Mouse (Mus musculus) lung, postnatal 0 days (tissue): ENCODE data around the gene Gnai1. TPM values are rescaled to one million over a fixed set of nuclear protein-coding genes. Genes with fewer than 3 reads are reported as not detected.

ENCODE experiments used
- ATAC-seq: fragments of 200-750 bp; cut with Nextera tagmentation; 2 replicates; pipeline ENCODE4 v1.8.0; 2017; ENCODE audit warnings: moderate library complexity
- DNase-seq: peaks from one replicate; pipeline ENCODE4 v3.0.0-alpha.2; 2016; ENCODE audit warnings: low spot score
- H3K27ac ChIP-seq: fragments of 300-500 bp; sonication (generic); 2 replicates; pipeline ENCODE4 v1.5.1; 2014; ENCODE audit warnings: antibody characterized with exemption, mild to moderate bottlenecking, low read length, mixed read lengths
- H3K27me3 ChIP-seq: fragments of 300-500 bp; sonication (generic); replicated peaks from 2 replicates; pipeline ENCODE4 v1.6.1; 2014; ENCODE audit warnings: low read length, mixed read lengths; ENCODE audit not compliant: insufficient read depth
- H3K36me3 ChIP-seq: fragments of 300-500 bp; sonication (generic); 2 replicates; pipeline ENCODE4 v1.6.1; 2014; ENCODE audit warnings: low read length, mixed read lengths; ENCODE audit not compliant: insufficient read depth
- H3K4me1 ChIP-seq: fragments of 300-500 bp; sonication (generic); 2 replicates; pipeline ENCODE4 v1.6.1; 2014; ENCODE audit warnings: antibody characterized with exemption, low read depth, low read length, mixed read lengths; ENCODE audit not compliant: insufficient read depth
- H3K4me2 ChIP-seq: fragments of 300-500 bp; sonication (generic); replicated peaks from 2 replicates; pipeline ENCODE4 v1.6.1; 2014; ENCODE audit warnings: low read depth, mild to moderate bottlenecking, low read length, moderate library complexity, mixed read lengths
- H3K4me3 ChIP-seq: fragments of 300-500 bp; sonication (generic); 2 replicates; pipeline ENCODE4 v1.5.1; 2014; ENCODE audit warnings: low read depth, low read length
- H3K9ac ChIP-seq: fragments of 300-500 bp; sonication (generic); replicated peaks from 2 replicates; pipeline ENCODE4 v1.6.1; 2014; ENCODE audit warnings: low read depth, mild to moderate bottlenecking
- H3K9me3 ChIP-seq: fragments of 300-500 bp; sonication (generic); 2 replicates; pipeline ENCODE4 v1.6.1; 2016; ENCODE audit warnings: low read length, mixed read lengths
- CTCF ChIP-seq: IDR thresholded peaks from 2 replicates; pipeline ENCODE4 v1.5.1; 2016; ENCODE audit warnings: antibody characterized with exemption, mild to moderate bottlenecking
- EP300 ChIP-seq: IDR thresholded peaks from 2 replicates; pipeline ENCODE4 v1.6.1; 2016; ENCODE audit warnings: antibody characterized with exemption, mild to moderate bottlenecking, control low read depth
- WGBS: fragments of 180-500 bp; shearing (Covaris S2); extraction: QIAGEN DNeasy Blood & Tissue Kit; methylation state at CpG from one replicate; pipeline ENCODE4 v1.1.7; 2014; 5-methylcytosine and 5-hydroxymethylcytosine counted together
- polyA plus RNA-seq: library from polyadenylated mRNA; unstranded; fragments of >200 nt; fragmentation: Nextera tagmentation; extraction: Ambion mirVana; gene quantifications from 2 replicates; pipeline ENCODE4 v1.2.1, GENCODE M21; 2015

Gnai1 gene
- polyA plus RNA-seq, 1 experiment from 2014 or later: 25.4 TPM

DNA sequence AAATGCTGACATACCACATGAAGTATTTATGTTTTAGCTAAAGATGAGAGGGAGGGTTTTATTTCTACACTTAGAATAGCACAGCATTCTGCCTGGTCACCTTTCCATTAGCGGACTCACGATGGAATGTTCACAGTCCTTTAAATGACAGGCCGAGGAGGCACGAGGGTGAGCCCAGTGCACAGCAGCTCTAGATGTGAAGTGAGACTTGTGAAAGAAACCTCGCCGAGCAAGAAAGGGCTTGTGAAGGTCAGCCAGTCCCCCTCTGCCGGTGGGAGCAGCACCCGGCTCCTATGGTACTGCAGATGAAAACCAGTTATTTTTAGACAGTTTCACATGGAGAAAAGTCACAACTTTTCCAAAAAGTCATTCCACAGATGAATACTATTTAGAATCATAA, 29.4 kb downstream of the Gnai1 start:
- no peak overlapping the region for H3K27ac ChIP-seq

DNA sequence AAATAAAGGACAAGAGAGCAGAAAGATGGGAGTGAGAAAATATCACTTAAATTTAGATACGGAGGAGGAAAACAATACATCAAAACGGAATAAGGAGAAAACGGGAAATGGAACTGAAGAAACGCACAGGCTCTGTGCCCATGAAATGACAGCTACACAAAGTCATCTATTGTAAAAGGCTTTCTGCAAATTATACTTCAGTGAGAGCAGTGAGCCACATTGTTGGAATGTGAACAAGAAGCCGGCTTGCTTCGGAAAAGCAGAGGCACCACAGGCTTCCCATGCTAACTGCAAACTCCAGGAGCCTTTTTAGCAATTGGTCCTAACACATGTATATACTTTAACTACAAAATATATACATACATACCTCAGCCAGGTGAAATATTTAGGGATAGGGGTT, 34.0 kb downstream of the Gnai1 start:
- DNase-seq: no peak
- 83% methylated on average over 6 of the region's 6 CpGs for WGBS
- Histone ChIP-seq H3K4me3 (no peak overlapping the region), H3K9me3 (no peaks in the 10 kb centered on the region), H3K9ac (no peak overlapping the region), H3K27ac (no peak overlapping the region), H3K27me3 (no peaks in the 10 kb centered on the region), H3K36me3 (no peaks in the 10 kb centered on the region), H3K4me1 (no peaks in the 10 kb centered on the region), H3K4me2 (no peak overlapping the region)
- no peak for TF ChIP-seq EP300
- TF ChIP-seq CTCF: no peak
- no peak for ATAC-seq

More for the DNA sequence above, 29.4 kb downstream of the Gnai1 start:
- ATAC-seq (peak; percentile 26; the same call in 1 of the 2 replicates), DNase-seq (peak; percentile 18)
- TF ChIP-seq EP300 (no peak), CTCF (no peak)
- H3K4me2 ChIP-seq: no peak overlapping the region
- no peaks in the 10 kb centered on the region for H3K36me3 ChIP-seq
- 24% methylated on average over 8 of the region's 8 CpGs for WGBS
- no peaks in the 10 kb centered on the region for H3K4me1 ChIP-seq
- H3K27me3 ChIP-seq: no peaks in the 10 kb centered on the region
- no peaks in the 10 kb centered on the region for H3K9me3 ChIP-seq
- H3K4me3 ChIP-seq: no peak overlapping the region
- H3K9ac ChIP-seq: no peak overlapping the region

- Histone ChIP-seq H3K4me1 (no peaks in the 10 kb centered on the region), H3K36me3 (no peaks in the 10 kb centered on the region), H3K4me2 (no peak overlapping the region), H3K9ac (no peak overlapping the region), H3K27ac (no peak overlapping the region), H3K4me3 (no peak overlapping the region), H3K9me3 (no peaks in the 10 kb centered on the region), H3K27me3 (no peaks in the 10 kb centered on the region)
- no peak for TF ChIP-seq EP300
- no peak for TF ChIP-seq CTCF
- 92% methylated on average over 9 of the region's 9 CpGs for WGBS
- no peak for ATAC-seq
- no peak for DNase-seq
Measured at GRCm38 (mm10) chr5:18323534-18323933, 36.6 kb downstream of the Gnai1 start.

DNA sequence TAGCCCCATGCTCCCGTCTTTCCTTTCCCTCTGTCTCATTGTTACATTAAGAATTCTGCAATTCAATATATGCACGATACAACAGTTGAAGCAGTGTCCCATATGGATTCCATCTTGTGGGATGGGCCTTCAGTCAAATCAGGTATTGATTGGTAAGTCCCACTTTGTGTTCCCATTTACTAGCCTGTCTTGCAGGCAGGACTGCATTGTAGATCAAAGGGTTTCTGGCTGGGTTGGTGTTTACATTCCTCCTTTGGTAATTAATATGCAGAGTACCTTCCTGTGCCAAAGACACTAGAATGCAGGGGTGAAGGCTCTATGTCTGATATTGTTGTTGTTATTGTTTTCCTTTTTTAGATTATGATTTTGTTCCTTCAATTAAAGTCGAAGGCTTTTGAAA, 38.5 kb downstream of the Gnai1 start:
- Histone ChIP-seq H3K4me3 (no peak overlapping the region), H3K9me3 (no peaks in the 10 kb centered on the region), H3K4me2 (no peak overlapping the region), H3K4me1 (no peaks in the 10 kb centered on the region), H3K9ac (no peak overlapping the region), H3K27ac (no peak overlapping the region), H3K36me3 (no peaks in the 10 kb centered on the region), H3K27me3 (no peaks in the 10 kb centered on the region)
- no peak for TF ChIP-seq CTCF
- TF ChIP-seq EP300: no peak
- 85% methylated on average over 3 of the region's 3 CpGs for WGBS
- ATAC-seq (no peak), DNase-seq (no peak)

DNA sequence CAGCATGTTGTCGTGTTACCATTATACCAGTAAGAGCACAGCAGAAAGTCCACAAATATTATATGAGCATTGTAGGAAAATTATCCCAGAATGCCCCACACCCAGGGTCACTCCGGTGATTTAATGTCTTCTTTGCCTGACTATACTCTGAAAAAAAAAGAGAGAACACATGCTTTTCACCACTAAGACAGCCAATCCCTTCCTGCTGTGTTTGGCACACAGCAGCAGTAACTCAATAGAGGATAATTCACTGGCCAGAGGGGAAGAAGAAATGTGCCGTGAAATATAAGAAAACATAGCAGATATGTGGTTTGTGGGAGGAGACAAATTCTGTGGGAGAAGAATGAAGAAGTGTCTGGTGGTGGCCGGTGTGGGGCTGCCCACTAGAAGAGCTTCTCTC, 41.3 kb downstream of the Gnai1 start:
- H3K9me3 ChIP-seq: no peaks in the 10 kb centered on the region

GRCm38 (mm10) chr5:18307229-18307804, 52.8 kb downstream of the Gnai1 start:
- Histone ChIP-seq H3K9me3 (no peaks in the 10 kb centered on the region), H3K4me1 (no peaks in the 10 kb centered on the region), H3K36me3 (peaks cover 6% of the 10 kb centered on the region; the same call in 1 of the 2 replicates), H3K4me2 (no peak overlapping the region), H3K27ac (no peak overlapping the region), H3K4me3 (no peak overlapping the region), H3K9ac (no peak overlapping the region), H3K27me3 (no peaks in the 10 kb centered on the region)
- ATAC-seq (peak; percentile 43), DNase-seq (peak; percentile 27)
- TF ChIP-seq EP300: no peak
- no peak for TF ChIP-seq CTCF
- 11% methylated on average over 1 of the region's 1 CpGs for WGBS

More for the DNA sequence above, 41.3 kb downstream of the Gnai1 start:
- H3K27ac ChIP-seq: no peak overlapping the region
- no peaks in the 10 kb centered on the region for H3K36me3 ChIP-seq
- no peak for ATAC-seq
- H3K4me2 ChIP-seq: no peak overlapping the region
- no peaks in the 10 kb centered on the region for H3K27me3 ChIP-seq
- no peak for DNase-seq
- WGBS: 77% methylated on average over 4 of the region's 4 CpGs
- no peak for TF ChIP-seq CTCF
- TF ChIP-seq EP300: no peak
- H3K9ac ChIP-seq: no peak overlapping the region
- no peak overlapping the region for H3K4me3 ChIP-seq
- no peaks in the 10 kb centered on the region for H3K4me1 ChIP-seq

- no peak for TF ChIP-seq CTCF
- no peak for TF ChIP-seq EP300
- DNase-seq (no peak), ATAC-seq (no peak)
- H3K9me3 ChIP-seq: no peaks in the 10 kb centered on the region
- no peak overlapping the region for H3K4me2 ChIP-seq
- no peaks in the 10 kb centered on the region for H3K27me3 ChIP-seq
- no peaks in the 10 kb centered on the region for H3K4me1 ChIP-seq
- no peak overlapping the region for H3K27ac ChIP-seq
- no peak overlapping the region for H3K4me3 ChIP-seq
- H3K9ac ChIP-seq: no peak overlapping the region
- H3K36me3 ChIP-seq: no peaks in the 10 kb centered on the region
- 69% methylated on average over 2 of the region's 2 CpGs for WGBS
Measured at GRCm38 (mm10) chr5:18296584-18296983, 63.6 kb downstream of the Gnai1 start.
